Mouse (Mus musculus): ENCODE measurements at regions not wholly inside any gene's neighbourhood (a gene's known extent, or its start where the extent isn't known, plus 50 kb on each side); places are given as distances from the start of the nearest gene placed in this dataset.
"Not testable (repeated sequence)": the region's sequence is repeated elsewhere in the genome, so short reads cannot be mapped to it uniquely, and the experiment has no call there.

DNA sequence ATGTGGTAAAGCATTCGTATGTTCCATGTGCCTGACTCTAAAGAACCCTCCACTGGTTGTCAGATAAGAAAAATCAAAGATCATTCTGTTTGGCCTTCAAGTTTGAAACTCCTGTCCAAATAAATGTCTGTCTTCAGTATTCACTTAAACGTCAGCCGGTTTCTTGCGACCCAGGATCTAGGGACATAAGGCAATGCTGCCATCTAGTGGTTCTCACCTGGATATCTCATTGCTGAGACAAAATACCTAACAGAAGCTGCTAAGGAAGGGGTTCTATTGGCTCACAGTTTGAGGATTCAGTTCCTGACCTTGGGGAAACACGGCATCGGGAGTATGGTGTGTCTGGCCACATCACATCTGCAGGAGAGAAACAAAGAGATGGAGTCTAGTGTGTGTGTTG is 139.5 kb upstream of the Intu start:
- H3K4me3 ChIP-seq (ENCODE audit: low read length) = no peak overlapping the region
- TF ChIP-seq CTCF (IDR thresholded peaks at IDR 0.05; ENCODE audit: low read depth) = peak; percentile 91
- H3K4me1 ChIP-seq (ENCODE audit: insufficient read depth, low read length) = no peaks in the 10 kb centered on the region
- no peak overlapping the region for H3K27ac ChIP-seq
- no peaks in the 10 kb centered on the region for H3K27me3 ChIP-seq (ENCODE audit: insufficient read depth, low read length)
- WGBS = 41% methylated on average over 6 of the region's 6 CpGs
- no peaks in the 10 kb centered on the region for H3K9me3 ChIP-seq (ENCODE audit: low read length)
- H3K4me2 ChIP-seq (ENCODE audit: low read depth, low read length) = no peak overlapping the region
- ATAC-seq = no peak
- no peak overlapping the region for H3K9ac ChIP-seq (replicated peaks; ENCODE audit: low read length)
- peak; percentile 88 for DNase-seq (ENCODE audit: low spot score)
- H3K36me3 ChIP-seq (ENCODE audit: insufficient read depth, low read length) = no peaks in the 10 kb centered on the region

DNA sequence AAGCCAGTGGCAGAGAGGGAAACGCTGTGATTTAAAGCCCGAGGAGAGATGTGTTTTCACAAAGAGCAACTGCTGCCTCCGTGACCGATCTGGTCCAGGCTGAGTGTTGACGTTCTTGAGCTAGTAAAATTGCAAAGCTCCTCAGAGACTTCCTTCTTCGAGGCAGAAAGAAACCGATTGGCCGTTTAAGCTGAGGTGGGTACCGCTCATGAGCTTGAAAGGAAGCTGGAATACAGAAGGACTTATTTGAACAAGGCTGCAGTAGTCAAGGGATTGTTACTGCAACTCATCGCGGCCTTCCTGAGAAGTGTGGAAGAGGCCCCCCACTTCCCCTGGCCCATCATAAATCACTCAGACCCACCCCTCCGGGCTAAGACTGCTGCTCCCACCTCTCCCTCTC is 132.9 kb upstream of the Intu start:
- H3K9me3 ChIP-seq (ENCODE audit: low read length) = no peaks in the 10 kb centered on the region
- H3K36me3 ChIP-seq (ENCODE audit: insufficient read depth, low read length) = no peaks in the 10 kb centered on the region
- no peak for TF ChIP-seq CTCF (IDR thresholded peaks at IDR 0.05; ENCODE audit: low read depth)
- 72% methylated on average over 12 of the region's 12 CpGs for WGBS
- no peaks in the 10 kb centered on the region for H3K27me3 ChIP-seq (ENCODE audit: insufficient read depth, low read length)
- no peaks in the 10 kb centered on the region for H3K4me1 ChIP-seq (ENCODE audit: insufficient read depth, low read length)
- H3K4me3 ChIP-seq (ENCODE audit: low read length) = no peak overlapping the region
- H3K9ac ChIP-seq (replicated peaks; ENCODE audit: low read length) = no peak overlapping the region
- peak; percentile 10 for DNase-seq (ENCODE audit: low spot score)
- H3K27ac ChIP-seq = no peak overlapping the region
- H3K4me2 ChIP-seq (ENCODE audit: low read depth, low read length) = no peak overlapping the region
- ATAC-seq = no peak

DNA sequence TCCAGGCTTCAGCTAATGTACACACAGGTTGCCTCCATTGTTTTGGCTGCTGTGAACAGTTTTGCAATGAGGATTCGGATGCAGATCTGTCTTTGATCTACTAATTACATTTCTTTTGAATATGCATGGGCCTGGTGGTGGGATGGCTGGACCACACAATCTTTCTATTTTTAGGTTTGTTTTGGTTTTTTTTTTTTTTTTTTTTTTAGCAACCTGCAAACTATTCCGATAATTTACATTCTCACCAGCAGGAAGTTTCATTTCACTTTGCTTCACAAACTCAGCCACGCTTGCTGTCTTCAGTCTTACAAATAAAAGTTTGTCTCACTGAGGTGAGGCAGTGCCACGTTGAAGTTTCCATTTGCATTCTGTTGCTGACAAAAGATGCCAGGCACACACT is 127.7 kb upstream of the Intu start:
- H3K9ac ChIP-seq (replicated peaks; ENCODE audit: low read length) = no peak overlapping the region
- no peak overlapping the region for H3K27ac ChIP-seq
- ATAC-seq = no peak
- no peaks in the 10 kb centered on the region for H3K36me3 ChIP-seq (ENCODE audit: insufficient read depth, low read length)
- no peaks in the 10 kb centered on the region for H3K9me3 ChIP-seq (ENCODE audit: low read length)
- H3K4me3 ChIP-seq (ENCODE audit: low read length) = no peak overlapping the region
- DNase-seq (ENCODE audit: low spot score) = no peak
- no peaks in the 10 kb centered on the region for H3K4me1 ChIP-seq (ENCODE audit: insufficient read depth, low read length)
- no peak overlapping the region for H3K4me2 ChIP-seq (ENCODE audit: low read depth, low read length)
- WGBS = 80% methylated on average over 4 of the region's 4 CpGs
- H3K27me3 ChIP-seq (ENCODE audit: insufficient read depth, low read length) = no peaks in the 10 kb centered on the region
- TF ChIP-seq CTCF (IDR thresholded peaks at IDR 0.05; ENCODE audit: low read depth) = no peak

DNA sequence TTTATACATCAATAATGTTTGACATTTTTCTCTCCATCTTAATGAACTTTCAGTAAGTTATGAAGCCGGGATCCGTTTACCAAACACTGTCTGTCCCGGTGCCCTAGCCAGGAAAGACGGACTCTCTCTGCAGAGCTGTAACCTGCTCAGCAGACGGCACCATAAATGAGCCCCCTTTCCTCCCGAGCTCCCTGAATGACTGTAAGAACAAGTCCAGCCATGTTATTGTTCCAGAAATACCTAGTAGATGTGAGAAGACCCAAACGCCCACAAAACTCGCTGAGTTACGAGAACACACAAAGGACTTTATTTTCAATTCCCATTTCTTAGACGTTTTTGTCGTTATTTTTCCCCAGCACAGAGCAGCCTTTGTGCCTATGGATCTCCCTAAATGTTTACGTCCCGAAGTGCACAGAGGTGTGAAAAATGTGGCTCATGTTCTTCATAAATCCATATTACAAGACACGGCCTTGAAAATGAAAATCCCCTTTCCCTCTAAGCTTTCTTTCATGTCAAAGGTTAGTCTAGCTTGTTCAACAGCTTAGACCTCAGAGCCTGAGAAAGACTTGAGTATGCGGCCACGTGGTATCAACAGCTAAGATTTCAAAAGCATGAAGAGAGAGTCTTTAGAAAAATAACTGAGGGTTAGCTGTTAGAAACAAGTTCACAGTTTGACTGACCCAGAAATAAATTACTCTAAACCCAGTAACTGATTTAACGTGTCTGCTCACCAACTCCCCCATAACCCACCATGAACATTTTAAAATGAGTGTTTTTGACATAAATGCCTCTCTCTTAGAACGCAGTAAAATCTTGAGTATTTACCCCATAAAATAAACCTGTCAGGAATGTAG is 125.8 kb upstream of the Intu start:
- DNase-seq (ENCODE audit: low spot score) (no peak), ATAC-seq (no peak)
- no peak overlapping the region for H3K4me2 ChIP-seq (ENCODE audit: low read depth, low read length)
- no peaks in the 10 kb centered on the region for H3K36me3 ChIP-seq (ENCODE audit: insufficient read depth, low read length)
- no peak overlapping the region for H3K4me3 ChIP-seq (ENCODE audit: low read length)
- H3K4me1 ChIP-seq (ENCODE audit: insufficient read depth, low read length) = no peaks in the 10 kb centered on the region
- 81% methylated on average over 18 of the region's 18 CpGs for WGBS
- H3K27me3 ChIP-seq (ENCODE audit: insufficient read depth, low read length) = no peaks in the 10 kb centered on the region
- H3K9ac ChIP-seq (replicated peaks; ENCODE audit: low read length) = no peak overlapping the region
- no peak for TF ChIP-seq CTCF (IDR thresholded peaks at IDR 0.05; ENCODE audit: low read depth)
- no peaks in the 10 kb centered on the region for H3K9me3 ChIP-seq (ENCODE audit: low read length)
- no peak overlapping the region for H3K27ac ChIP-seq

DNA sequence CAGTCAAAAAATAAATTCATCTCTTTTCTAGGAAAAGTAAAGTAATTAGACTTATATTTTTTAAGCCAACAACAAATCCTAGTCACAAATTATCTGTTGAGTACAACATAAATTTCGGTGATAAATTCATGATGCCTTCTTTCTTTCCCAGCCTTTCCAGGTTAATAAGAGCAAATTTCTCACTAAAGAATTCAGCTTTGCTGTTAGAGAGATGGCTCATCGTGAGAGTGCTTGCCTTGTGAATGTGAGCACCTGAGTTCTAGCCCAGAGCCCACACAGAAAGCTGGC is 125.2 kb upstream of the Intu start:
- Histone ChIP-seq H3K4me1 (ENCODE audit: insufficient read depth, low read length) (no peaks in the 10 kb centered on the region), H3K4me2 (ENCODE audit: low read depth, low read length) (no peak overlapping the region), H3K27me3 (ENCODE audit: insufficient read depth, low read length) (no peaks in the 10 kb centered on the region), H3K9me3 (ENCODE audit: low read length) (no peaks in the 10 kb centered on the region), H3K4me3 (ENCODE audit: low read length) (no peak overlapping the region), H3K36me3 (ENCODE audit: insufficient read depth, low read length) (no peaks in the 10 kb centered on the region), H3K27ac (no peak overlapping the region), H3K9ac (replicated peaks; ENCODE audit: low read length) (no peak overlapping the region)
- ATAC-seq (no peak), DNase-seq (ENCODE audit: low spot score) (no peak)
- WGBS = 90% methylated on average over 2 of the region's 2 CpGs
- TF ChIP-seq CTCF (IDR thresholded peaks at IDR 0.05; ENCODE audit: low read depth) = no peak

DNA sequence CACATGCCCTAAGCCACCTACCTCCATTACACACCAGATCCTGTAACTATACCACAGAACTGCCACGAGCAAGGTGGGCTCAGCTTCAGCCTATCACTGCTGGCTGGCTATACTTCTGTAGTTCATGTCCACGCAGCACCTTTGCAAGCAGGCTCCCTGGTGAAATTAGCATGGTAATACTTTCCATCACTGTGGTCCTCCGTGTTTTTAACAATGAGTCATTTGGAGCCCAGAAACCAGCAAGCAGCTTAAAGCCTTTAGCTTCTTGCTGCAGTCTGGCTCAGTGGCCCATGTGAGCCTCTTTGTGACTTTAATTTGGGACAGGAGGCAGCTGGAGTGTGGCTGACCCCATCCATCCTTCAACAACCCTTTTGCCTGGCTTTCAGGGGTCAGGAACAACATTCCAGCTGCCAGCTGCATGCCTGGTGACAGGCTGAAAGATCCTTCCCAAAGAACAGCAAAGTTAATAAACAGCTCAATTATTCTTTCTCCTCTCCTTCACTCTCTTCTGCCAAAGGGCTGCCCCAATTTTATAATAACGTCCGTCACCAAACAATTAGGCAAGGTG is 122.1 kb upstream of the Intu start:
- no peak overlapping the region for H3K27ac ChIP-seq
- no peaks in the 10 kb centered on the region for H3K4me1 ChIP-seq (ENCODE audit: insufficient read depth, low read length)
- H3K36me3 ChIP-seq (ENCODE audit: insufficient read depth, low read length) = no peaks in the 10 kb centered on the region
- 33% methylated on average over 5 of the region's 5 CpGs for WGBS
- no peak overlapping the region for H3K4me3 ChIP-seq (ENCODE audit: low read length)
- no peak overlapping the region for H3K4me2 ChIP-seq (ENCODE audit: low read depth, low read length)
- no peak overlapping the region for H3K9ac ChIP-seq (replicated peaks; ENCODE audit: low read length)
- no peaks in the 10 kb centered on the region for H3K9me3 ChIP-seq (ENCODE audit: low read length)
- DNase-seq (ENCODE audit: low spot score) (no peak), ATAC-seq (no peak)
- no peak for TF ChIP-seq CTCF (IDR thresholded peaks at IDR 0.05; ENCODE audit: low read depth)
- no peaks in the 10 kb centered on the region for H3K27me3 ChIP-seq (ENCODE audit: insufficient read depth, low read length)

DNA sequence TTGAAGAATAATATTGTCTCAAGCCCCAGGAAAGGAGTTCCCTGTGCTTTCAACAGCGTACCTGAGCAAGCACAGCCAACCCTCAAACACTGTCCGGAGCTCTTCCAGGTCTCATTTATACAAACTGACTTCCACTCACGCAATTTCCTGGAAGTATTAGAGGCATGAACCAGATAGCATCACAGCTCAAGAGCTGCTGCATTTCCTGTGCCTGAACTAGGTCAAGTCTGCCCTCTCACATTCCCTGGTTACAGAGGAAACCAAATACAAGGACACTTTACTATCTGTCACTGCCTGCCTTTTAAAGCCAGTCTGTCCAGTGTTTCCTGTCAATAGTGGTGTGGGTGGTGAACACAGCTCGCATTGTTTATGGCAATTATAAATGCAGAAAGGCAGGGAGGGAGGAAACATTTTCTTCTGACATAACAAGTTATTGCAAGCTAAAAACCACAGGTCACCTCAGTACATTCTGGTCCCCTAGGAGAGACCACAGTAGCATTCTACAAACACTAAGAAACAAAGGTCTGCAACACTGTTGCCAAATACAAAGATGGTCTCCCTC is 120.3 kb upstream of the Intu start:
- no peaks in the 10 kb centered on the region for H3K4me1 ChIP-seq (ENCODE audit: insufficient read depth, low read length)
- no peak overlapping the region for H3K9ac ChIP-seq (replicated peaks; ENCODE audit: low read length)
- DNase-seq (ENCODE audit: low spot score) = no peak
- ATAC-seq = no peak
- H3K27me3 ChIP-seq (ENCODE audit: insufficient read depth, low read length) = no peaks in the 10 kb centered on the region
- H3K36me3 ChIP-seq (ENCODE audit: insufficient read depth, low read length) = no peaks in the 10 kb centered on the region
- no peak for TF ChIP-seq CTCF (IDR thresholded peaks at IDR 0.05; ENCODE audit: low read depth)
- 76% methylated on average over 4 of the region's 4 CpGs for WGBS
- H3K27ac ChIP-seq = no peak overlapping the region
- no peak overlapping the region for H3K4me3 ChIP-seq (ENCODE audit: low read length)
- H3K9me3 ChIP-seq (ENCODE audit: low read length) = no peaks in the 10 kb centered on the region
- no peak overlapping the region for H3K4me2 ChIP-seq (ENCODE audit: low read depth, low read length)

DNA sequence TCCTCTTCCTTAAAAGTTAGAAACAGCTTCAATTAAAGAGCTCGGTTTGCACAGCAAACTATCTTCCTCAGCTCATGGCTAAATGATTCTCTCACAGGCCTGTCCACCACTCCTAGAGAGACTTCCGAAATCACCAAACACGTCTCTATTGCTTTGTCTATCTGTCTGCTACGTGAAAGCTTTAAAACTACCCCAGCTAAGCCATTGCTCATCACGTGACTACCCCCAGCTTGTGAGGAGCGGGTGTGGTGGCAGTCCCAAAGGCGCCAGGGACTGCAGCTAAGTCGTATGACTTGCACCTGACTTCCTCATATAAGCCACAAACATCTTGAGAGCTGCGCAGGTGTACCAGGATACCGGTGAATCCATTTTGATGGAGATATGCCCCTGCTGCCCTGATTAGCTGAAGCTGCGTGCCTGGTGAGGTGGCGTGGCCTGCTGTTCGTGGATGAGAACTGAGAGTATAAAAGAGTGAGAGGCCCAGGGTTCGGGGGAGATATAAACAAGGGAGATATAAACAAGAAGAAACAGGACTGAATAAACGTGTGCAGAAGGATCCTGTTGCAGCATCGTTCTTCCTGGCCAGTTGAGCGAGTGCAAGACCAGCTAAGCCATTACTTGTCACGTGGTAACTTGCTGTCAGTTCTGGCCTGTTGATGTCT is 105.8 kb upstream of the Intu start:
- H3K4me2 ChIP-seq (ENCODE audit: low read depth, low read length); H3K36me3 ChIP-seq (ENCODE audit: insufficient read depth, low read length); H3K27me3 ChIP-seq (ENCODE audit: insufficient read depth, low read length); H3K27ac ChIP-seq; H3K9ac ChIP-seq (replicated peaks; ENCODE audit: low read length); H3K9me3 ChIP-seq (ENCODE audit: low read length); H3K4me3 ChIP-seq (ENCODE audit: low read length); H3K4me1 ChIP-seq (ENCODE audit: insufficient read depth, low read length); DNase-seq (ENCODE audit: low spot score); ATAC-seq: not testable (repeated sequence)
- 70% methylated on average over 16 of the region's 18 CpGs for whole genome bisulfite sequencing
